Mouse (Mus musculus): ENCODE data around the gene Zfp788.
"Not testable (repeated sequence)": the region's sequence is repeated elsewhere in the genome, so short reads cannot be mapped to it uniquely, and the experiment has no call there.

The Zfp788 gene

GRCm38 (mm10) chr7:41632409-41633220, at the start of gene Zfp788:
Gene Zfp788 (plus strand): TSS chr7:41633203.
- DNase-seq (ENCODE audit: low read depth), result peak; percentile 97

GRCm38 (mm10) chr7:41587831-41588230, 45.2 kb upstream of the Zfp788 start:
- not testable (repeated sequence) for DNase-seq (ENCODE audit: low read depth)

DNA sequence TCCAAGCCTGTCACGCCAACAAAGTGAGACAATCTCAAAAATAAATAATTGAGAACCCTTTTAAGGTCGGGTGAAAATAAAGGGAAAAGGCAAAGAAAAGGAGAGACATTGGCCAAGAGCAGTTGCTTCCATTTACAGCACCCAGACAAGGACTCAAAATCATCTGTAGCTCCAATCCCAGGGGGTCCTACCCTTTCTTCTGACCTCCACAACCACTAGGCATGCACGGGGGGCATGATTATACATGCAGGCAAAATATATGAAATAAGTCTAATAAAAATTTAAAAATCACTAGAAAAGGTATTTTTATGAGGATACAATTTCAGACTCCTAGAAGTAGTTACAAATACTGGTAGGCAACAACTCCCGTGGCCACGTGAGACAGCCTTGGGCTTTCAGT, 34.4 kb upstream of the Zfp788 start:
- DNase-seq (ENCODE audit: low read depth), result peak; percentile 27

GRCm38 (mm10) chr7:41599034-41599813, 33.8 kb upstream of the Zfp788 start, which contains the start of gene 2610021A01Rik:
Gene 2610021A01Rik (plus strand): TSS chr7:41599230.
- peak; percentile 98 for DNase-seq (ENCODE audit: low read depth)

DNA sequence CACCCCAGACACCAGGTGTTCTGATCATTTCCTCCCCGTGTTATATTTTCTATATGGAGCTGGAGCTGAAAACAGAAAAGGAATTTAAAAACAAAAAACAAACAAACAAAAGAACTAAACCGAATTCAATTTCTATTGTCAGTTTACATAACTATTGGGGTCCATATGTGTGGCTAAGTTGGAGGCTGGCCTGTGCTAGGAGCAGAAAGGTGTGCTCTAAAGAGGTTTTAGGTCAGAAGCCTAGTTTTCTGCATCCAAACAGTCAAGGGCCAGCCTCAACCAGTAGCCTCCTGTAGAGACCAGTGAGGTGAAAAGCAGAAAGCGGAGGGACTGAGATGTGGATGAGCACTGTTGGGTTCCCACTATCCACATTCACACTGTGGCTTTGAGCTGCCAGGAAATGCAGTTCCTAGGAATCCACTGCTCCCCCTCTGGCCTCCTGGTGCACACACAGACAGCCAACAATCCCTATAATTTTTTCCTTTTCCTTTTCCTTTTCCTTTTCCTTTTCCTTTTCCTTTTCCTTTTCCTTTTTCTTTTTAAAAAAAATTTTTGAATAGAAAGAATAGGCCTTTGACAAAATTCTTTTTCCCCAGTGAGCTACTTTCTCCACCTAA, 33.0 kb upstream of the Zfp788 start:
- DNase-seq (ENCODE audit: low read depth), result peak; percentile 58

GRCm38 (mm10) chr7:41611654-41612053, 21.3 kb upstream of the Zfp788 start:
- DNase-seq (ENCODE audit: low read depth), result no peak

GRCm38 (mm10) chr7:41616241-41616640, 16.8 kb upstream of the Zfp788 start:
- DNase-seq (ENCODE audit: low read depth), result not testable (repeated sequence)

GRCm38 (mm10) chr7:41633221-41633984, 400 bp downstream of the Zfp788 start:
- peak; percentile 97 for DNase-seq (ENCODE audit: low read depth)

GRCm38 (mm10) chr7:41674326-41674725, 41.3 kb downstream of the Zfp788 start:
- DNase-seq (ENCODE audit: low read depth), result not testable (repeated sequence)

Data from NIH3T3 (cell line).